Mouse (Mus musculus) stomach, embryonic 14.5 days (tissue): ENCODE measurements at regions not wholly inside any gene's neighbourhood (a gene's known extent, or its start where the extent isn't known, plus 50 kb on each side); places are given as distances from the start of the nearest gene placed in this dataset.

ENCODE experiments used
- ATAC-seq: fragments of 200-750 bp; cut with Nextera tagmentation; 2 replicates; pipeline ENCODE4 v1.8.0; 2017; ENCODE audit warnings: low read depth, moderate TSS enrichment; ENCODE audit not compliant: insufficient number of reproducible peaks, insufficient read depth, low FRiP score
- H3K27ac ChIP-seq: fragments of 300-500 bp; sonication (generic); 2 replicates; pipeline ENCODE4 v1.5.1; 2014; ENCODE audit warnings: mild to moderate bottlenecking, low read length, moderate library complexity, mixed read lengths
- H3K27me3 ChIP-seq: fragments of 300-500 bp; sonication (generic); 2 replicates; pipeline ENCODE4 v1.6.1; 2014; ENCODE audit warnings: low read length, control low read depth, mixed read lengths; ENCODE audit not compliant: control insufficient read depth, insufficient read depth
- H3K36me3 ChIP-seq: fragments of 300-500 bp; sonication (generic); 2 replicates; pipeline ENCODE4 v1.6.1; 2014; ENCODE audit warnings: mild to moderate bottlenecking, control low read depth, low read length, moderate library complexity, mixed read lengths; ENCODE audit not compliant: control insufficient read depth, insufficient read depth
- H3K4me1 ChIP-seq: fragments of 300-500 bp; sonication (generic); 2 replicates; pipeline ENCODE4 v1.6.1; 2014; ENCODE audit warnings: low read length, control low read depth, mixed read lengths; ENCODE audit not compliant: control insufficient read depth, insufficient read depth
- H3K4me2 ChIP-seq: fragments of 300-500 bp; sonication (generic); replicated peaks from 2 replicates; pipeline ENCODE4 v1.6.1; 2014; ENCODE audit warnings: low read depth, low read length, control low read depth
- H3K4me3 ChIP-seq: fragments of 300-500 bp; sonication (generic); 2 replicates; pipeline ENCODE4 v1.5.1; 2014; ENCODE audit warnings: low read depth, low read length, control low read depth
- H3K9ac ChIP-seq: fragments of 300-500 bp; sonication (generic); replicated peaks from 2 replicates; pipeline ENCODE4 v1.6.1; 2014; ENCODE audit warnings: low read depth, mild to moderate bottlenecking, control low read depth, low read length, moderate library complexity, mixed read lengths
- H3K9me3 ChIP-seq: fragments of 300-500 bp; sonication (generic); 2 replicates; pipeline ENCODE4 v1.6.1; 2016; ENCODE audit warnings: low read depth, low read length, control low read depth; ENCODE audit not compliant: control insufficient read depth
- WGBS: fragments of 180-500 bp; shearing (Covaris S2); extraction: QIAGEN DNeasy Blood & Tissue Kit; methylation state at CpG from one replicate; pipeline ENCODE4 v1.1.7; 2014; 5-methylcytosine and 5-hydroxymethylcytosine counted together

GRCm38 (mm10) chr1:71946911-71947310 lies 265.2 kb downstream of the Mreg start:
- 39% methylated on average over 2 of the region's 2 CpGs for WGBS
- Histone ChIP-seq H3K4me3 (no peak overlapping the region), H3K9ac (no peak overlapping the region), H3K4me1 (no peaks in the 10 kb centered on the region), H3K9me3 (no peaks in the 10 kb centered on the region), H3K4me2 (no peak overlapping the region), H3K27ac (no peak overlapping the region), H3K36me3 (no peaks in the 10 kb centered on the region), H3K27me3 (no peaks in the 10 kb centered on the region)
- ATAC-seq = no peak

GRCm38 (mm10) chr1:71945070-71945469 lies 267.0 kb downstream of the Mreg start:
- 78% methylated on average over 6 of the region's 6 CpGs for WGBS
- ATAC-seq = no peak
- Histone ChIP-seq H3K4me1 (no peaks in the 10 kb centered on the region), H3K27ac (no peak overlapping the region), H3K9me3 (no peaks in the 10 kb centered on the region), H3K4me3 (no peak overlapping the region), H3K4me2 (no peak overlapping the region), H3K27me3 (no peaks in the 10 kb centered on the region), H3K9ac (no peak overlapping the region), H3K36me3 (no peaks in the 10 kb centered on the region)

GRCm38 (mm10) chr1:71944531-71944930 lies 267.6 kb downstream of the Mreg start:
- H3K36me3 ChIP-seq = no peaks in the 10 kb centered on the region
- no peaks in the 10 kb centered on the region for H3K9me3 ChIP-seq
- H3K4me3 ChIP-seq = no peak overlapping the region
- no peaks in the 10 kb centered on the region for H3K27me3 ChIP-seq
- no peak for ATAC-seq
- no peak overlapping the region for H3K9ac ChIP-seq
- H3K27ac ChIP-seq = no peak overlapping the region
- WGBS = 38% methylated on average over 3 of the region's 3 CpGs
- H3K4me2 ChIP-seq = no peak overlapping the region
- H3K4me1 ChIP-seq = no peaks in the 10 kb centered on the region

- Histone ChIP-seq H3K36me3 (no peaks in the 10 kb centered on the region), H3K9me3 (no peaks in the 10 kb centered on the region), H3K4me1 (peaks cover 13% of the 10 kb centered on the region), H3K4me3 (no peak overlapping the region), H3K27me3 (no peaks in the 10 kb centered on the region), H3K9ac (no peak overlapping the region), H3K27ac (no peak overlapping the region), H3K4me2 (no peak overlapping the region)
- no peak for ATAC-seq
Observed at GRCm38 (mm10) chr1:71942145-71942544, 270.0 kb downstream of the Mreg start.

GRCm38 (mm10) chr1:71941688-71942087 lies 270.4 kb downstream of the Mreg start:
- Histone ChIP-seq H3K4me1 (peaks cover 14% of the 10 kb centered on the region), H3K36me3 (no peaks in the 10 kb centered on the region), H3K27ac (no peak overlapping the region), H3K4me2 (no peak overlapping the region), H3K4me3 (no peak overlapping the region), H3K9me3 (no peaks in the 10 kb centered on the region), H3K27me3 (no peaks in the 10 kb centered on the region), H3K9ac (no peak overlapping the region)
- 72% methylated on average over 4 of the region's 4 CpGs for WGBS
- no peak for ATAC-seq

- Histone ChIP-seq H3K9me3 (no peaks in the 10 kb centered on the region), H3K4me3 (no peak overlapping the region), H3K27me3 (no peaks in the 10 kb centered on the region), H3K27ac (no peak overlapping the region), H3K36me3 (no peaks in the 10 kb centered on the region), H3K4me1 (peaks cover 19% of the 10 kb centered on the region), H3K9ac (no peak overlapping the region), H3K4me2 (no peak overlapping the region)
- no peak for ATAC-seq
- 50% methylated on average over 4 of the region's 4 CpGs for WGBS
Observed at GRCm38 (mm10) chr1:71940900-71941299, 271.2 kb downstream of the Mreg start.

GRCm38 (mm10) chr1:71938323-71939007 lies 273.6 kb downstream of the Mreg start:
- H3K4me2 ChIP-seq = peak overlapping the region; percentile 21

GRCm38 (mm10) chr1:71937922-71938321 lies 274.2 kb downstream of the Mreg start:
- no peak overlapping the region for H3K9ac ChIP-seq
- no peaks in the 10 kb centered on the region for H3K36me3 ChIP-seq
- H3K4me1 ChIP-seq = peaks cover 19% of the 10 kb centered on the region
- 30% methylated on average over 8 of the region's 8 CpGs for WGBS
- H3K4me2 ChIP-seq = peak overlapping the region; percentile 21; the same call in 1 of the 2 replicates
- no peaks in the 10 kb centered on the region for H3K9me3 ChIP-seq
- no peak for ATAC-seq
- no peaks in the 10 kb centered on the region for H3K27me3 ChIP-seq
- H3K27ac ChIP-seq = no peak overlapping the region
- H3K4me3 ChIP-seq = no peak overlapping the region

More at GRCm38 (mm10) chr1:71938323-71939007, 273.6 kb downstream of the Mreg start:
- no peaks in the 10 kb centered on the region for H3K36me3 ChIP-seq
- no peak overlapping the region for H3K9ac ChIP-seq
- H3K27ac ChIP-seq = no peak overlapping the region
- no peak overlapping the region for H3K4me3 ChIP-seq
- peaks cover 19% of the 10 kb centered on the region for H3K4me1 ChIP-seq
- WGBS = 23% methylated on average over 12 of the region's 12 CpGs
- H3K9me3 ChIP-seq = no peaks in the 10 kb centered on the region
- no peaks in the 10 kb centered on the region for H3K27me3 ChIP-seq
- no peak for ATAC-seq

GRCm38 (mm10) chr1:71937168-71937567 lies 274.9 kb downstream of the Mreg start:
- Histone ChIP-seq H3K27me3 (no peaks in the 10 kb centered on the region), H3K4me2 (no peak overlapping the region), H3K9me3 (no peaks in the 10 kb centered on the region), H3K27ac (no peak overlapping the region), H3K4me3 (no peak overlapping the region), H3K4me1 (peaks cover 19% of the 10 kb centered on the region), H3K9ac (no peak overlapping the region), H3K36me3 (no peaks in the 10 kb centered on the region)
- ATAC-seq = peak; percentile 63
- WGBS = 53% methylated on average over 3 of the region's 3 CpGs
